Mouse (Mus musculus): ENCODE results near the gene Stox2. TPM values are rescaled to one million over a fixed set of nuclear protein-coding genes. Genes with fewer than 3 reads are reported as not detected.

Gene Stox2
- polyA plus RNA-seq, 1 experiment: 0.01 TPM

- H3K4me1 ChIP-seq (ENCODE audit: control insufficient read depth): no peaks in the 10 kb centered on the region
- TF ChIP-seq GATA1 (IDR thresholded peaks at IDR 0.05; ENCODE audit: low read length) (no peak), TAL1 (IDR thresholded peaks at IDR 0.05; ENCODE audit: low read length) (no peak)
- H3K4me3 ChIP-seq (replicated peaks): no peak overlapping the region
- H3K27me3 ChIP-seq (ENCODE audit: control insufficient read depth): no peaks in the 10 kb centered on the region
- H3K36me3 ChIP-seq (ENCODE audit: control insufficient read depth): no peaks in the 10 kb centered on the region
- H3K9me3 ChIP-seq (ENCODE audit: control insufficient read depth, low read length): 0 out of 2 replicates have a peak, but pooled peaks cover 2% of the 10 kb centered on the region
Measured at GRCm38 (mm10) chr8:47232081-47232480, 214.1 kb downstream of the Stox2 start.

DNA sequence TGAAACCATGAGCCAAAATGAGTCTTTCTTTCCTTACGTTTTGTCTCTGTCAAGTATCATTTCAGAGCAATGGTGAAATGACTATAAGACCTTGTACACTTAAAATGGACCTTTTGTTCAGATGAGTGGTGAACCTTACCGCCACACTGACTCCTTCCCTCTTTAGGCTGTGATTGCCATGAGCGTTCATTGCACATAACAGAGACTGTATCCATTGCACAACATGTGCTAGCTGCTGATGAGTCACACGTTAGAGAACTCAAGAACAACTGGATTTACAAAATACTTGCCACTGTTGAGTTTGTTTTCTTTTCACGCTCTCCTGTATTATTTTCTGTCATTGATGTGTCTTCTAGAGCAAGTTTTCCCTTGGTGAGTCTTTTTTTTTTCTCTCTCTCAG is 216.1 kb downstream of the Stox2 start:
- Histone ChIP-seq H3K9me3 (ENCODE audit: control insufficient read depth, low read length) (0 out of 2 replicates have a peak, but pooled peaks cover 2% of the 10 kb centered on the region), H3K36me3 (ENCODE audit: control insufficient read depth) (no peaks in the 10 kb centered on the region), H3K4me1 (ENCODE audit: control insufficient read depth) (no peaks in the 10 kb centered on the region), H3K27me3 (ENCODE audit: control insufficient read depth) (no peaks in the 10 kb centered on the region), H3K4me3 (replicated peaks) (no peak overlapping the region)
- TF ChIP-seq GATA1 (IDR thresholded peaks at IDR 0.05; ENCODE audit: low read length): no peak
- no peak for TF ChIP-seq TAL1 (IDR thresholded peaks at IDR 0.05; ENCODE audit: low read length)

DNA sequence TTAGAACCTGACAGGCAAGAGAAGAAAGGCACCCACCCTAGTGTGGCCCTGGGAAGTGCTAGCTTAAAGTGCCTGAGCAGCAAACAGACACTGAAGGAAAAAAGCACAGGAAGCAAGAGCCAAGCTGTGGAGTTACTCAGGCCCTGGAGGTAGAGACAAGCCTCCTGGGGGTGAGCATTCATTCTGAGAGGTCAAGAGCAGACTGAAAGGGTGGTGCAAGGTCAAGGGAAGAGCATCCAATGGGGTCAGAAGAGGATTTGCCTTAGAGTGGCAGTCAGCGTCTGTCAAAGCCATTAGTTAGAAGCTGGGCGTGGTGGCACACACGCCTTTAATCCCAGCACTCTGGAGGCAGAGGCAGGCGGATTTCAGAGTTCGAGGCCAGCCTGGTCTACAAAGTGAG is 224.3 kb downstream of the Stox2 start:
- H3K27me3 ChIP-seq (ENCODE audit: control insufficient read depth): no peaks in the 10 kb centered on the region
- no peak for TF ChIP-seq GATA1 (IDR thresholded peaks at IDR 0.05; ENCODE audit: low read length)
- no peak for TF ChIP-seq TAL1 (IDR thresholded peaks at IDR 0.05; ENCODE audit: low read length)
- H3K36me3 ChIP-seq (ENCODE audit: control insufficient read depth): no peaks in the 10 kb centered on the region
- no peak overlapping the region for H3K4me3 ChIP-seq (replicated peaks)
- no peaks in the 10 kb centered on the region for H3K4me1 ChIP-seq (ENCODE audit: control insufficient read depth)
- H3K9me3 ChIP-seq (ENCODE audit: control insufficient read depth, low read length): no peaks in the 10 kb centered on the region

- Histone ChIP-seq H3K36me3 (ENCODE audit: control insufficient read depth) (no peaks in the 10 kb centered on the region), H3K4me1 (ENCODE audit: control insufficient read depth) (no peaks in the 10 kb centered on the region), H3K9me3 (ENCODE audit: control insufficient read depth, low read length) (no peaks in the 10 kb centered on the region), H3K27me3 (ENCODE audit: control insufficient read depth) (no peaks in the 10 kb centered on the region), H3K4me3 (replicated peaks) (no peak overlapping the region)
- TF ChIP-seq GATA1 (IDR thresholded peaks at IDR 0.05; ENCODE audit: low read length): no peak
- no peak for TF ChIP-seq TAL1 (IDR thresholded peaks at IDR 0.05; ENCODE audit: low read length)
Measured at GRCm38 (mm10) chr8:47221191-47221590, 225.0 kb downstream of the Stox2 start.

- TF ChIP-seq GATA1 (IDR thresholded peaks at IDR 0.05; ENCODE audit: low read length) (no peak), TAL1 (IDR thresholded peaks at IDR 0.05; ENCODE audit: low read length) (no peak)
- H3K9me3 ChIP-seq (ENCODE audit: control insufficient read depth, low read length): no peaks in the 10 kb centered on the region
- no peak overlapping the region for H3K4me3 ChIP-seq (replicated peaks)
- H3K36me3 ChIP-seq (ENCODE audit: control insufficient read depth): no peaks in the 10 kb centered on the region
- no peaks in the 10 kb centered on the region for H3K4me1 ChIP-seq (ENCODE audit: control insufficient read depth)
- no peaks in the 10 kb centered on the region for H3K27me3 ChIP-seq (ENCODE audit: control insufficient read depth)
Measured at GRCm38 (mm10) chr8:47220390-47220789, 225.8 kb downstream of the Stox2 start.

- no peak for TF ChIP-seq TAL1 (IDR thresholded peaks at IDR 0.05; ENCODE audit: low read length)
- no peak for TF ChIP-seq GATA1 (IDR thresholded peaks at IDR 0.05; ENCODE audit: low read length)
- Histone ChIP-seq H3K9me3 (ENCODE audit: control insufficient read depth, low read length) (no peaks in the 10 kb centered on the region), H3K36me3 (ENCODE audit: control insufficient read depth) (no peaks in the 10 kb centered on the region), H3K4me1 (ENCODE audit: control insufficient read depth) (no peaks in the 10 kb centered on the region), H3K27me3 (ENCODE audit: control insufficient read depth) (no peaks in the 10 kb centered on the region), H3K4me3 (replicated peaks) (no peak overlapping the region)
Measured at GRCm38 (mm10) chr8:47218536-47218935, 227.6 kb downstream of the Stox2 start.

- Histone ChIP-seq H3K27me3 (ENCODE audit: control insufficient read depth) (no peaks in the 10 kb centered on the region), H3K36me3 (ENCODE audit: control insufficient read depth) (no peaks in the 10 kb centered on the region), H3K9me3 (ENCODE audit: control insufficient read depth, low read length) (no peaks in the 10 kb centered on the region), H3K4me1 (ENCODE audit: control insufficient read depth) (no peaks in the 10 kb centered on the region), H3K4me3 (replicated peaks) (no peak overlapping the region)
- TF ChIP-seq GATA1 (IDR thresholded peaks at IDR 0.05; ENCODE audit: low read length): no peak
- no peak for TF ChIP-seq TAL1 (IDR thresholded peaks at IDR 0.05; ENCODE audit: low read length)
Measured at GRCm38 (mm10) chr8:47218021-47218420, 228.1 kb downstream of the Stox2 start.

GRCm38 (mm10) chr8:47212124-47212523 is 234.0 kb downstream of the Stox2 start:
- Histone ChIP-seq H3K36me3 (ENCODE audit: control insufficient read depth) (no peaks in the 10 kb centered on the region), H3K9me3 (ENCODE audit: control insufficient read depth, low read length) (no peaks in the 10 kb centered on the region), H3K27me3 (ENCODE audit: control insufficient read depth) (no peaks in the 10 kb centered on the region), H3K4me3 (replicated peaks) (no peak overlapping the region), H3K4me1 (ENCODE audit: control insufficient read depth) (no peaks in the 10 kb centered on the region)
- TF ChIP-seq GATA1 (IDR thresholded peaks at IDR 0.05; ENCODE audit: low read length) (no peak), TAL1 (IDR thresholded peaks at IDR 0.05; ENCODE audit: low read length) (no peak)

GRCm38 (mm10) chr8:47211226-47211625 is 234.9 kb downstream of the Stox2 start:
- Histone ChIP-seq H3K36me3 (ENCODE audit: control insufficient read depth) (no peaks in the 10 kb centered on the region), H3K4me1 (ENCODE audit: control insufficient read depth) (no peaks in the 10 kb centered on the region), H3K9me3 (ENCODE audit: control insufficient read depth, low read length) (no peaks in the 10 kb centered on the region), H3K4me3 (replicated peaks) (no peak overlapping the region), H3K27me3 (ENCODE audit: control insufficient read depth) (no peaks in the 10 kb centered on the region)
- TF ChIP-seq GATA1 (IDR thresholded peaks at IDR 0.05; ENCODE audit: low read length) (no peak), TAL1 (IDR thresholded peaks at IDR 0.05; ENCODE audit: low read length) (no peak)

- Histone ChIP-seq H3K4me1 (ENCODE audit: control insufficient read depth) (no peaks in the 10 kb centered on the region), H3K36me3 (ENCODE audit: control insufficient read depth) (no peaks in the 10 kb centered on the region), H3K4me3 (replicated peaks) (no peak overlapping the region), H3K27me3 (ENCODE audit: control insufficient read depth) (no peaks in the 10 kb centered on the region), H3K9me3 (ENCODE audit: control insufficient read depth, low read length) (peaks cover 3% of the 10 kb centered on the region)
- TF ChIP-seq TAL1 (IDR thresholded peaks at IDR 0.05; ENCODE audit: low read length) (no peak), GATA1 (IDR thresholded peaks at IDR 0.05; ENCODE audit: low read length) (no peak)
Measured at GRCm38 (mm10) chr8:47208246-47208645, 237.9 kb downstream of the Stox2 start.

Measured in erythroblast, embryonic 14.5 days (primary cell).